Mouse (Mus musculus) brain, embryonic 14.5 days (tissue): ENCODE measurements around the gene Phospho1.

ENCODE experiments used
- CTCF ChIP-seq: fragments of 200-500 bp; IDR thresholded peaks from 2 replicates; pipeline ENCODE4 v1.5.1; 2012; ENCODE audit warnings: inconsistent platforms, mild to moderate bottlenecking, moderate library complexity, borderline replicate concordance; ENCODE audit not compliant: insufficient read depth, insufficient read length; ENCODE audit errors: extremely low read depth
- POLR2A ChIP-seq: fragments of 200-500 bp; IDR thresholded peaks from 2 replicates; pipeline ENCODE4 v1.6.1; 2012; ENCODE audit warnings: mild to moderate bottlenecking, inconsistent platforms, borderline replicate concordance; ENCODE audit not compliant: poor library complexity, insufficient read depth, insufficient read length, severe bottlenecking; ENCODE audit errors: extremely low read depth

GRCm38 (mm10) chr11:95810828-95811227 is 13.5 kb upstream of the Phospho1 start:
- TF ChIP-seq POLR2A (no peak), CTCF (no peak)
